Mouse (Mus musculus): ENCODE measurements at regions not wholly inside any gene's neighbourhood (a gene's known extent, or its start where the extent isn't known, plus 50 kb on each side); places are given as distances from the start of the nearest gene placed in this dataset.

GRCm38 (mm10) chr7:63811816-63812215, 104.8 kb upstream of the E030018B13Rik start:
- no peak for DNase-seq

GRCm38 (mm10) chr7:63815531-63815930, 101.1 kb upstream of the E030018B13Rik start:
- DNase-seq = peak; percentile 31

GRCm38 (mm10) chr7:63816056-63816941, 100.4 kb upstream of the E030018B13Rik start:
- peak; percentile 62 for DNase-seq

GRCm38 (mm10) chr7:63817476-63817875, 99.2 kb upstream of the E030018B13Rik start:
- DNase-seq = no peak

GRCm38 (mm10) chr7:63818105-63818504, 98.6 kb upstream of the E030018B13Rik start:
- no peak for DNase-seq

GRCm38 (mm10) chr7:63820286-63820685, 96.4 kb upstream of the E030018B13Rik start:
- no peak for DNase-seq

- DNase-seq = no peak
Measured at GRCm38 (mm10) chr7:63822001-63822400, 94.7 kb upstream of the E030018B13Rik start.

GRCm38 (mm10) chr7:63824009-63824408, 92.6 kb upstream of the E030018B13Rik start:
- DNase-seq = no peak

GRCm38 (mm10) chr7:63829362-63829920, 87.2 kb upstream of the E030018B13Rik start:
- DNase-seq = no peak

GRCm38 (mm10) chr7:63833676-63834075, 83.0 kb upstream of the E030018B13Rik start:
- DNase-seq = no peak

- DNase-seq = no peak
Measured at GRCm38 (mm10) chr7:63835958-63836357, 80.7 kb upstream of the E030018B13Rik start.
